In the genomic region with DNA sequence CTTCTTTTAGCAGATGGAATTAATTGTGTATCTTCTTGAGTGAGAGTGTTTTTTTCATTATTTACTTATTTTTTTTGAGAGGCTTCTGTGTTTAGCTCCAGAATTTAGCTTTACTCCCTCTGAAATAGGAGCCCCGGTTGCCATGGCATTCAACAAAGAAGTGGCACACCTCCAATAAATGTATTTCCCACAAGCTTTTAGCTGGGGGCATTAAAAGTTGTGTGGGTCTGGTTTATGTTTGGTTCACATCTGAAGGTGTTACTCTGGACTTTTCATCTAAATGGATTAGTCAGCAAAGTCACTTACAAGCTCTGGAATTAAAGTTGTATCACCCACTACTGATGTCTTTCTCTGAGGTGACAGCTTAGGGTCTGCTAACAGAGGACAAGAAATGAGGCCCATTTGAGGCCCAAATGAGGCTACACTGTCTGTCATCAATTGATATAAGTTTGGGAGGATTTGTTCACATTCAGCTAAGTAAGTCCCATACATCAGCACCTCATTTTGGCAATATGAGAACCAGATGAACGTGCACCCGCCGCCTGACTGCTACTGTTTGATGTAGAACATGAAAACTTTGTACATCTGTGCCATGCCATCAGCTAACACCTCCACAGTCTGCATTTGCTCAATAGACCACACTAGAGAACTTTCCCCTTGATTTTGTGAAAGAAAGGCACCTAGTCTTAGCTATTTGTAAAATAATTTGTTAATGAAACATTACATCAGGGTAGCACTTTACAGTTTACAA, we compare ENCODE assay signal across 20 mouse cellular contexts.
"Had no signal": no experiment of that assay in that cellular context is flagged by ENCODE, and none has a peak within 500 bp of the region (broad histone marks: within the 10 kb centered on the region; RNA-seq: fewer than 3 reads in every experiment).

No protein-coding gene starts in this region.

- H3K9ac ChIP-seq: liver, embryonic 13.5 days; liver, postnatal 0 days; lung, embryonic 15.5 days; midbrain, embryonic 13.5 days; neural tube, embryonic 15.5 days had no signal

- H3K4me3 ChIP-seq: liver, embryonic 13.5 days; lung, embryonic 15.5 days; megakaryocyte, embryonic 14.5 days; midbrain, embryonic 13.5 days; myocyte; neural tube, embryonic 15.5 days had no signal

- H3K9me3 ChIP-seq: liver, embryonic 13.5 days; lung, embryonic 15.5 days; megakaryocyte, embryonic 14.5 days; midbrain, embryonic 13.5 days; neural tube, embryonic 15.5 days had no signal

- DNase-seq: kidney, adult 9 months; kidney, postnatal 36 days; layer of hippocampus, adult 9-11 months; left cerebral cortex, postnatal 4 days; liver, embryonic 13.5 days; liver, postnatal 0 days; lung, postnatal 14 days; right cerebral cortex, adult 18-20 months; right cerebral cortex, postnatal 25 days; thymus, postnatal 4 days had no signal

- H3K4me1 ChIP-seq: liver, embryonic 13.5 days; lung, embryonic 15.5 days; megakaryocyte, embryonic 14.5 days; midbrain, embryonic 13.5 days; neural tube, embryonic 15.5 days had no signal

- H3K27me3 ChIP-seq: liver, embryonic 13.5 days; lung, embryonic 15.5 days; megakaryocyte, embryonic 14.5 days; midbrain, embryonic 13.5 days; neural tube, embryonic 15.5 days had no signal

- H3K27ac ChIP-seq: kidney, postnatal 0 days; liver, embryonic 13.5 days; lung, embryonic 15.5 days; macrophage; midbrain, embryonic 13.5 days; neural tube, embryonic 15.5 days; stomach, postnatal 0 days had no signal

- H3K4me2 ChIP-seq: liver, embryonic 13.5 days; lung, embryonic 15.5 days; midbrain, embryonic 13.5 days; neural tube, embryonic 15.5 days had no signal

- H3K36me3 ChIP-seq: liver, embryonic 13.5 days; lung, embryonic 15.5 days; midbrain, embryonic 13.5 days; neural tube, embryonic 15.5 days had no signal

- ATAC-seq: inflammation-experienced regulatory T-cells, adult 6 months; intestine, postnatal 0 days; liver, postnatal 0 days; midbrain, embryonic 13.5 days had no signal
